Mouse (Mus musculus) heart, postnatal 0 days (tissue): ENCODE data around the gene A630089N07Rik. TPM values are rescaled to one million over a fixed set of nuclear protein-coding genes. Genes with fewer than 3 reads are reported as not detected.
A peak's percentile ranks its signal among the peaks of the same experiment; 100 is the strongest.

ENCODE experiments used
- ATAC-seq: fragments of 200-750 bp; cut with Nextera tagmentation; 2 replicates; pipeline ENCODE4 v1.8.0; 2017; ENCODE audit warnings: low read depth, moderate number of reproducible peaks, moderate library complexity; ENCODE audit not compliant: insufficient read depth
- DNase-seq: peaks from one replicate; pipeline ENCODE4 v3.0.0-alpha.2; 2016; ENCODE audit warnings: low spot score
- H3K27ac ChIP-seq: fragments of 300-500 bp; sonication (generic); 2 replicates; pipeline ENCODE4 v1.5.1; 2014; ENCODE audit warnings: low read depth, mild to moderate bottlenecking
- H3K27me3 ChIP-seq: fragments of 300-500 bp; sonication (generic); 2 replicates; pipeline ENCODE4 v1.6.1; 2014; ENCODE audit warnings: low read length, mixed read lengths; ENCODE audit not compliant: control insufficient read depth, insufficient read depth
- H3K36me3 ChIP-seq: fragments of 300-500 bp; sonication (generic); replicated peaks from 2 replicates; pipeline ENCODE4 v1.6.1; 2014; ENCODE audit warnings: low read length, mixed read lengths; ENCODE audit not compliant: control insufficient read depth, insufficient read depth
- H3K4me1 ChIP-seq: fragments of 300-500 bp; sonication (generic); 2 replicates; pipeline ENCODE4 v1.6.1; 2014; ENCODE audit warnings: antibody characterized with exemption; ENCODE audit not compliant: control insufficient read depth, insufficient read depth
- H3K4me2 ChIP-seq: fragments of 300-500 bp; sonication (generic); 2 replicates; pipeline ENCODE4 v1.6.1; 2014; ENCODE audit warnings: low read depth, mild to moderate bottlenecking, low read length, moderate library complexity
- H3K4me3 ChIP-seq: fragments of 300-500 bp; sonication (generic); 2 replicates; pipeline ENCODE4 v1.5.1; 2014; ENCODE audit warnings: low read depth, low read length
- H3K9ac ChIP-seq: fragments of 300-500 bp; sonication (generic); replicated peaks from 2 replicates; pipeline ENCODE4 v1.6.1; 2014; ENCODE audit warnings: low read depth, low read length, mixed read lengths
- H3K9me3 ChIP-seq: fragments of 300-500 bp; sonication (generic); replicated peaks from 2 replicates; pipeline ENCODE4 v1.6.1; 2016; ENCODE audit warnings: low read length; ENCODE audit not compliant: control insufficient read depth
- CTCF ChIP-seq: IDR thresholded peaks from 2 replicates; pipeline ENCODE4 v1.5.1; 2016; ENCODE audit warnings: antibody characterized with exemption, control low read depth, low read depth
- EP300 ChIP-seq: IDR thresholded peaks from 2 replicates; pipeline ENCODE4 v1.6.1; 2016; ENCODE audit warnings: antibody characterized with exemption, low read depth
- WGBS: fragments of 180-500 bp; shearing (Covaris S2); extraction: QIAGEN DNeasy Blood & Tissue Kit; methylation state at CpG from one replicate; pipeline ENCODE4 v1.1.7; 2014; 5-methylcytosine and 5-hydroxymethylcytosine counted together
- polyA plus RNA-seq: library from polyadenylated mRNA; unstranded; fragments of >200 nt; fragmentation: Nextera tagmentation; extraction: Ambion mirVana; gene quantifications from 2 replicates; pipeline ENCODE4 v1.2.1, GENCODE M21; 2015
- total RNA-seq: library from RNA; depleted of rRNA; stranded (reverse); fragments of >200 nt; gene quantifications from 2 replicates; pipeline ENCODE4 v1.2.3, GENCODE M21; 2014; ENCODE audit warnings: low replicate concordance

The A630089N07Rik gene
- total and polyA plus RNA-seq, 2 experiments from 2014 or later, result 2.0 to 2.7 TPM

DNA sequence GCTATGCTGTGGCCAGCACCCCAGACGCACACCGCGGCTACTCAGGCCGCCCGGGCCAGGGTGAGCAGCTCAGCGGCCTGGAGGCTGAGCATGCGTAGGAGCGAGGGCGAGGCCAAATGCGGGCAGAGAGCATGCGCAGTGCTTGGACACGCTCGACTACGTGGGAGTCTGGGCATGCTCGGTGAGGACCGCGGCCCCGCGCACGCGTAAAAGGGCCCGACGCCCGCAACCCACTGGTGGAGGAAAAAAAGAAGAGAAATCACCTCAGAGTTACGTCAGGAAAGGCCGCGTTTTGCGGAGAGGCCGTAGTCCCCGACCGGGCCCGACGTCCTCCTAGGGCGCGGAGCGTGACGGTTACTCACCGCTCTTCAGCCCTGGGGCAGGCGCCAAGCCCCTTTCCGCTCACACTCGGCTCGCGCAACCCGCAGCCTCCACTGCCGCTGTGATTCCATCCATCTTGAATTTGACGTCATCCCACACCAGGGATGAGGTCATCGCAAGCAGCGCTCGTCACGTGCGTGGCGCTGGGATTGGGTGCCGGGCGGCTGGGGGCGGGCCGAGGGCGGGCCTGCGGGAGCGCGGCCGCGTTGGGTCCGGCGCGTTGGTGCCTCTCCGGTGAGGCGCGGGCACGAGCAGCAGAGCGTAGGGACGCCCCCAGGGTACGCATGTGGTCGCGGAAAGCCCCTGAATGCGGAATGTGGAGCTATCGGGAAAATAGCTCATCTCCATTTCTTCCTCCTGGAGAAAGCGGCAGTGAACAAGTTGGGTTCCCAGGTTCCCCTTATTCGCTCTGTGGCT lies 119.9 kb downstream of the A630089N07Rik start, which contains the start of the genes C2cd2 and Zbtb21:
TSS of gene C2cd2 (minus strand) at position 448 of the 798 bp plus-strand sequence.
TSS of gene Zbtb21 (minus strand) at position 472 of the 798 bp plus-strand sequence.
- peak within 1 kb of the TSS; percentile 96 for H3K4me2 ChIP-seq
- peak; percentile 94 for ATAC-seq
- H3K4me1 ChIP-seq, result peaks cover 24% of the 10 kb centered on the region
- H3K27ac ChIP-seq, result peak within 1 kb of the TSS; percentile 94
- no peaks in the 10 kb centered on the region for H3K27me3 ChIP-seq
- peak; percentile 39; the same call in 1 of the 2 replicates for TF ChIP-seq EP300
- no peak for TF ChIP-seq CTCF
- peak within 1 kb of the TSS; percentile 94 for H3K9ac ChIP-seq
- WGBS, result under 1% methylated on average over 78 of the region's 78 CpGs
- peak; percentile 94 for DNase-seq
- H3K9me3 ChIP-seq, result no peaks in the 10 kb centered on the region
- H3K36me3 ChIP-seq, result no peaks in the 10 kb centered on the region
- peak within 1 kb of the TSS; percentile 95 for H3K4me3 ChIP-seq

DNA sequence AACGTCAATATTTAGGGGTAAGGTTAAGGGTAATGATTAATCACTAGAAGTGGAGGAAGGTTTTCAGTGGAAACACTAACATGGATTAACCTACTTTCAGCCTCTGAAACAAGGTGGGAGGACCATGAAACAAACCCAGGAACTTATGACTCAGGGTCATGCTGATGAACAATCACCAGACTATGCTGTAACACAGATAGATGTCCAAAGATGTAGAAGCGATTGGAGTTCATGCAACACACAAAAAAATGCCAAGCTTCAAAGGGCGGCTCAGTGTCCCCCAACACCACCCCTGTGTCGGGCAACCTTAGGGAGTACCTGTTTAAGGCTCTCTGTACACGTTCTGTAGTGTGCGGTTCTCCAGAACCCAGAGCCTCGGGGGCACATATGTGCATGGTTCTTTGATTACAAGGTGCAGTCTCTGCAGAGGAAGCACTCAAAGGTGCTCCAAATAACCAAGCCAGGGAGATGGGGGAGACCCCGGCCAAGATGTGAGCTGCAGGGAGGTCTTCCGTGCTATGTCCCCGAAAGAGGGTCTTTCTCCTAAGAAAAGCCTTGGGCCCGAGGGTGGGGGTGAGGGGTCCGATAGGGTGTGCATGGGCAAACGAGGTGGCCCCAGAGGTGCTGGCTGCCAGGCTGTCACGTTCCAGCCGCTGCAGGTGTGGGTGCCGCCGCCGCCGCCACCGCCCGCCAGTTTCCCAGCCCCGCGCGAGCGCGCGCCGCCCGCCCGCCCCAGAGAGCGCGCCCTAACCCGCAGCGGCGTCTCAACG lies 120.7 kb downstream of the A630089N07Rik start:
- H3K27me3 ChIP-seq, result no peaks in the 10 kb centered on the region
- peak overlapping the region; percentile 95 for H3K4me3 ChIP-seq
- WGBS, result 7% methylated on average over 35 of the region's 36 CpGs
- peaks cover 32% of the 10 kb centered on the region for H3K4me1 ChIP-seq
- no peak for DNase-seq
- peak overlapping the region; percentile 94 for H3K27ac ChIP-seq
- no peak for ATAC-seq
- no peaks in the 10 kb centered on the region for H3K9me3 ChIP-seq
- H3K9ac ChIP-seq, result peak overlapping the region; percentile 94
- TF ChIP-seq CTCF (no peak), EP300 (no peak)
- H3K36me3 ChIP-seq, result 0 out of 2 replicates have a peak, but pooled peaks cover 2% of the 10 kb centered on the region
- peak overlapping the region; percentile 96 for H3K4me2 ChIP-seq

DNA sequence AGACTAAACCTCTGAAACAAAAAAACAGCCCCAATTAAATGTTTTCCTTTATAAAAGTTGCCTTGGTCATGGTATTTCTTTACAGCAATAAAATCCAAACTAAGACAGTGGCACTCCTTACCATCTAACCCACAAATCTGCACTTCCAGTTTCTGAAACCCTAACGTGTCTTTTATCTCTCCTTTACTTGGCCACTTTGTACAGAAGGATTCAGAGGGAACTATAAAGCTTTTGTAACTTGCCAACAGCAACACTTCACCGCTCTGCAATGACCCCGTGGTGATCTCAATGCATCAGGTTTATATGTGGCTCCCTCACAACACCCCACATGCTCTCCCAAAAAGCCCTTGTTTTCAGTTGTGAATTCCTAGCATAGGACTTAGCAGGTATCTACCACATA lies 121.9 kb downstream of the A630089N07Rik start:
- H3K27me3 ChIP-seq, result no peaks in the 10 kb centered on the region
- no peak overlapping the region for H3K9ac ChIP-seq
- peaks cover 34% of the 10 kb centered on the region for H3K4me1 ChIP-seq
- 71% methylated on average over 3 of the region's 3 CpGs for WGBS
- no peaks in the 10 kb centered on the region for H3K9me3 ChIP-seq
- no peak overlapping the region for H3K4me2 ChIP-seq
- DNase-seq (no peak), ATAC-seq (no peak)
- no peak for TF ChIP-seq EP300
- TF ChIP-seq CTCF, result no peak
- 0 out of 2 replicates have a peak, but pooled peaks cover 10% of the 10 kb centered on the region for H3K36me3 ChIP-seq
- no peak overlapping the region for H3K4me3 ChIP-seq
- no peak overlapping the region for H3K27ac ChIP-seq

DNA sequence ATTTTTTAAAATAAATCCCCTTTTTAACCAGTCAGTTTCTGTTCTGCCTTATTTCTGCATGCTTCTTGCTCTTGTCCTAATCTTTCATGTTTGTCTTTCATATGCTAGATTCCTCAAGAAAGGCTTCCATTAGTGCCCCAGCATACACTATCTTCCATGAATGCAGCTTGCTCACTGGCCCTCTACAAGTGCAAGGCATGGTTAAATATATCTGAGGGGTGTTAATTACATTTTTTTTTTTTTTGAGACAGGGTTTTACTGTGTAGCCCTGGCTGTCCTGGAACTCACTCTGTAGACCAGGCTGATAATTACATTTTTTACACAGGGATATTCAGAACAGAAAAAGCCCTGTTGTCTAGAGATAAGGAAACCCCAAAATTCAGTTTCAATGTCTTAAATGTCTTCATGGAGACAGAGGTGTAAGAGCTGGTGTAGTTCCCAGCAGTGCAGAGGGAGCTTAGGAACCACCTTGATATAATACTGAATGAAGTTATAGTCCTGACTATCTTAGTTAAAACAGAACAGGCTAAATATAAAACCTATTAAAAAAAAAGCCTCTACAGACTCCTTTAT lies 123.8 kb downstream of the A630089N07Rik start:
- no peak for DNase-seq
- Histone ChIP-seq H3K9ac (no peak overlapping the region), H3K4me1 (peaks cover 34% of the 10 kb centered on the region), H3K36me3 (0 out of 2 replicates have a peak, but pooled peaks cover 10% of the 10 kb centered on the region), H3K27me3 (no peaks in the 10 kb centered on the region), H3K27ac (no peak overlapping the region), H3K4me3 (no peak overlapping the region), H3K4me2 (0 out of 2 replicates have a peak overlapping the region, but pooled peaks have one; percentile 19), H3K9me3 (no peaks in the 10 kb centered on the region)
- no peak for ATAC-seq
- TF ChIP-seq CTCF (no peak), EP300 (no peak)

DNA sequence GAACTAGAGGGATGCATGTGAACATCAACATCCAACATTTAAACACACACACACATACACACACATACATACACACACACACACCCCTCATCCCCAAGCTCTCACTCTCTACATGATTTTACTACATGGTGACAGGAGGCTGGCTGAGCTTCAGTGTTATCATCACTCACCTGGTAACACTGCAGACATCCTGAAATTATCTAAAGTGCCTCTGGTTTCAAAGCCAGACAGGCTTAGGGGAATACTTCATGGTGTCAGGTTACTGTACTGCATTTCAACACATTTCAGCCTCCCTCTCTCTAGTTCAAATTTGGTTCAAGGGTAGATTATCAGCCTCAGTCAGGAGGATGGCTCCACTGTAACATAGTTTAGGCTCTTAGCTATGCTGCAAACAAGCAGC lies 124.6 kb downstream of the A630089N07Rik start:
- Histone ChIP-seq H3K27ac (peak overlapping the region; percentile 75), H3K27me3 (no peaks in the 10 kb centered on the region), H3K36me3 (peaks cover 13% of the 10 kb centered on the region; the same call in 1 of the 2 replicates), H3K4me2 (0 out of 2 replicates have a peak overlapping the region, but pooled peaks have one; percentile 19), H3K9ac (no peak overlapping the region), H3K4me3 (no peak overlapping the region), H3K4me1 (peaks cover 34% of the 10 kb centered on the region), H3K9me3 (no peaks in the 10 kb centered on the region)
- ATAC-seq, result peak; percentile 76
- peak; percentile 91 for DNase-seq
- peak; percentile 96 for TF ChIP-seq EP300
- TF ChIP-seq CTCF, result no peak
